Mouse (Mus musculus): Measurements from ENCODE around the gene Aldh3a1.

The Aldh3a1 gene

DNA sequence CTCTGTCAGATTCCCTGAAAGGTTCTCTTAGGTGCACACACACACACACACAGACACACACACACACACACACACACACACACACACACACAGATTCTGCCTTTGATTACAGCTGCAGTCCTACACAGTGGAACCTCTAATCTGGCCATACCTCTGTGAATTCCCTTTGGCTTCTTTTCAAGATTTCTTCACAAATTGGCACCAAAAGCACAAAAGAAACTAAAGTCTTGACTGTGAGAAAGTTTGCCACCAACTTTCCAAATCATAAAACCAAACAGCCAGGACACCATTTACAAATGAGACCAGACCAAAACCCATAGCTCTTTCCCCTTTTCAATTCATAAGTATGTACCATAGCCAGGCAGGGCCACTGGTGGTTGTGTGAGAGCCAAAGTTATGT, 9.4 kb upstream of the Aldh3a1 start:
- DNase-seq, result no peak

DNA sequence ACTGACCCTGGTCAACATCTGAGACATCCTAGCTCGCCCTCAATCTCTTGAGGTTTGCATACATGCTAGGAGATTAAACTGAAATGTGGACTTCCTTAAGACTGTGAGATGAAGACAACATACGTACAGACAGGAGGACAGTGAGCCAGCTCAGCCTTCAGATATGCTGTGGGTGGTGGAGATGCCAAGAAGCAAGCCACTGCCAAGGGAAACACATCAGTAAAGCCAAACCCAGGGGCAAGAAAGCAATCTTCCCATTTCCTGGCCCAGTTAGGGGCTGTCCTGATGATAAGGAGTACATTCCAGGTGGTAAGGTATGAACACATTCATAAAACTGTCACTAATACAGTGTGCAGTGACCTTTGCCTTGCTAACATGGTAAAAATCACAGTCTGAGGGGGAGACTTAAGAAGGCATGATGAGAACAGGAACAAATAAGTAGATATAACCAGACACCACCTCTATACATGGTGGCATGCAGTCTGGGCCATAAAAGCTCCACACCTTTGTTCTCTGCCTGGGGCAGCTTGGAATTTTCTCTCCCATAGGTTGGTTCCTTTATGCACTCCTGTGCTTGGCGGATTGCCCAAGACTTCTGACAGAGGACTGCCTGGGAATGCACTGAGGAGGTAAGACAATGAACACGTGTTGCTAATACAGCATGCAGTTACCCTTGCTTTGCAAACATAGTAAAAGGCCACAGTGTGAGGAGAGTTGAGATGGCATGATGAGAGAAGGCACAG, 7.5 kb upstream of the Aldh3a1 start:
- DNase-seq, result no peak

DNA sequence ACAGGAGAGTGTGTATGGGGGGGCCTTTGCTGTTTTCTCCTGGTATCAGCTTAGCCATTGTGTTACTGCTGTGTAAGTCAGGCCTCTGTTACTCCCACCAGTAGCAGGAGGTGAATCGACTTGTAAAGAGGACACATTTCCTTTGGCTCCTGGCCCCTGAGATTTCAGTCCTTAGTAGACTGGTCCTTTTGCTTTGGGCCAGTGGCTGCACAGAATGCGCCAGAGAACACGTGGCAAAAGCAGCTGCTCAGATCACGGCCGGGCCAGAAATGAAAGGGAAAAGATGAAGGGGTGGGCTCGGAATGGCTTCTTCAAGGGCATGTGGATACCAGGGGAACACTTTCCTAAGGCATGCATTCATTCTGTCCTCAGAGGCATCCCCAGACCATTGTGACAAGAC, 5.2 kb upstream of the Aldh3a1 start:
- no peak for DNase-seq

DNA sequence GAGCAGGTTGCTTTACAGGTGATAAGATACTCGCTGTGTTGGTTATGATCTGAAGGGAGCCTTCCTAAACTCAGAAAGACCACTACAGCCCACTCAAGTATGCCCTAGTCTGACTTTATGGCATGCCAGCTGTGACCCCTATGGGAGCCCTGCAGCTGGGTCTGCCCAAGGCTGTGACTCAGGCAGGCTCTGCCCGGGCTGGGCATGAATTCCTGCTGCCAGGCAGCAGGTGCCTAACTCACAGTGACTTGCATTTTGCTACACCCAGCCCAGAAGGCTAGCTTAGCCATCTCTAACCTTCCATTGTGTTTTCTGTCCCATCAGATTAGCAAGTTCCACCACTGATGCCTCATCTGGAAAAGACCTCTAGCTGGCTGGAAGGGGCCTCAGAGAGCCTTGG, 4.5 kb upstream of the Aldh3a1 start:
- DNase-seq, result no peak

DNA sequence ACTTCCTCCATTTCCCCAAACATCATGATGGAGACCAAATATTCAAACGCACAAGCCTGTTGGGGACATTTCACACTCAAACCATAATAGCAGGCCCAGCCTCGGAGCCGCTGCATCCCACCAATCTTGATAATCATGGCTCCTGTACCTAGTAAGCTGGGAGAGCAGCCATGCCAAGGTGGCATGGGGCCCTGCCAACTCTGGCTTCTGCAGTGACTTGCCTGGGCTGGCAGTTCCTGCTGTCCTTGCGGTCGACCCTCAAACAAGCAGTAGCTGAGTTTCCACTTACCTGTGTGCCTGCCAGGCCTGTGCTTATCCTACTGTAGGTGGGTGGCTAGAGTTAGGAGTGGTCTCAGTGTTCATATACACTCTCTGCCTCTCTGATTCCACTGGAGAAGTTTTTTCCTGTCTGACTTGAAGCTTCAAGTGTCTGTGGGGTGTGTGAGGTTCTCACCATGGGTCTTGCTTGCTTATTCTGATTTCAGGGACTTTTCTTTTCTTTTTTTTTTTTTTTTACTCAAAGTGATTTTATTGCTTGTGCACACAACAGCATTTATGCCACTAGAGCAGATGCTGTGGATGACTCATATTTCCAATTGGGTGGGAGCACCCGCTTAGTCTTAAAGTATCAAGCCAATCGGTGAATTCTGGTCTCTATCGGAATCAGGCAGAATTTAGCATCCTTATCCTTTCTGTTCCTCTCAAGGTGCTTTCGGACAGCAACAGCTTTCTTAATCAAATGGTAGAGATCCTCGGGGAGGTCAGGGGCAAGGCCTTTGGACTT, 2.0 kb upstream of the Aldh3a1 start:
- no peak for DNase-seq

DNA sequence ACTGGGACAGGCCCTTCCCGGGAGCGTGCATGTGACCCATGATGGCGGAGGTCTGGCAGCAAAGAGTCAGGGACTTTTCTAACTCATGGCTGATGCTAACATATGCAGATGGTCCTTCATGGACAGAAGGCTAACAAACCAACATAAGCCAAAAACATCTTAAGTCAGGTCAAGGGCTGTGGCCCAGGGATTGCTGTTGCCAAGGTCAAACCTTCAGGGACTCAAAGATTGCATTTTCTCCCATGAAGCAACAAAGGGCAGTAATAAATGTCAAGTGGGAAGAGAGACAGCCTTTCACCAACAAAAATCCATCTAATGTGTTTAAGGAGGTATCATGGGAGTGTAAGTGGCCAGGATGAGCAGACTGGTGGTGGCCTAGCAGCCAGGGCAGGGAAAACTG, 1.2 kb upstream of the Aldh3a1 start:
- DNase-seq, result peak; percentile 22 to 23

DNA sequence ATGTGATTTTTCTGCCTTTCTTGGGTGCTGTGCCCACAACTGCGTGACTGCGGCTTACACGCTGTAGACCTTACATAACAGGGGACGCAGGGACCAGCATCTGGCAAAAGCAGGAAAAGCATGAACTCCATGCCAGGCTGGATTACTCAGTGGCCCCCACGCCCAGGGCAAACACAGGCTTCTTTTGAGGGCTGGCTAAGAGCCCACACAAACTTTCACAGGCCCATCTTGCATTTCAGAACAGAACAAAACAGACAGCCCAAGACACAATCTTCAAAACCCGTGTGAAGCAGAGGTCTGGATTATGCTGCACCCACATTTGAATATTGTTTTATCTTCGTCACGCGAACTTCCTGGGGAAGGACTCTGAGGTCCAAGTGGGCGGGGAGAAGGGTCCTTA, 979 bp downstream of the Aldh3a1 start:
- peak in 1 of 2 experiments; percentile 10 for DNase-seq

DNA sequence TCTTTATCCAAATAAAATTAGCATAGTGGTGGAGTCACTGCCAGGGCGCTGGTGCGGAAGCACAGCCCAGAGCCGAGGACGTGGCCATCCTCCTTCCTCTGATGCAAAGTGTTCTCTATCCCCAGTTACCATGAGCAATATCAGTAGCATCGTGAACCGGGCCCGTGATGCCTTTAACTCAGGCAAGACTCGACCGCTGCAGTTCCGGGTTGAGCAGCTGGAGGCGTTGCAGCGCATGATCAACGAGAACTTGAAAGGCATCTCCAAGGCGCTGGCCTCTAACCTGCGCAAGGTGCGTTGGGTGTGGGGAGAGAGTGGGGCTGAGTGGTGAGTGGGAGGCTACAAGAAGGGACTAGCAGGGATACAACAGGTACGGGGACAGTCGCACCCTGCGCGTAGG, 4.8 kb downstream of the Aldh3a1 start:
- DNase-seq, result peak in 1 of 2 experiments; percentile 41

DNA sequence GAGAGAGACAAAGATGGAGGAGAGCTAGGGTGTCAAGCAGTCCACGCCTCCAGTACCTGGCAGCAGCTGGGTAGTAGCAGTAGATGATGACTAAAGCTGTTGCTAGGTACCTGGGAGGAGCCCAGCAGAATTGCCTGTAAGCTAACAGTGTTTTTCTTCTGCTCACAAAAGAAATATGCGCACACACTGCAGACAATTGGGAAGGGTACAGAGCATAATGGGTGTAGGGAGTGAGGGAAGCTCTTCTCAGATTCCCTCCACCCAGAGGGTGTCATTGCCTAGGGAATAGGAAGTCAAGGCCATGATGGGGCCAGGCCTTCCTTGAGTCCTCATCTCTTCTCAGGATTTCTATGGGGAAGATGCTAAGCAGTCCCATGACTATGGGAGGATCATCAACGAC, 8.6 kb downstream of the Aldh3a1 start:
- DNase-seq, result no peak

DNA sequence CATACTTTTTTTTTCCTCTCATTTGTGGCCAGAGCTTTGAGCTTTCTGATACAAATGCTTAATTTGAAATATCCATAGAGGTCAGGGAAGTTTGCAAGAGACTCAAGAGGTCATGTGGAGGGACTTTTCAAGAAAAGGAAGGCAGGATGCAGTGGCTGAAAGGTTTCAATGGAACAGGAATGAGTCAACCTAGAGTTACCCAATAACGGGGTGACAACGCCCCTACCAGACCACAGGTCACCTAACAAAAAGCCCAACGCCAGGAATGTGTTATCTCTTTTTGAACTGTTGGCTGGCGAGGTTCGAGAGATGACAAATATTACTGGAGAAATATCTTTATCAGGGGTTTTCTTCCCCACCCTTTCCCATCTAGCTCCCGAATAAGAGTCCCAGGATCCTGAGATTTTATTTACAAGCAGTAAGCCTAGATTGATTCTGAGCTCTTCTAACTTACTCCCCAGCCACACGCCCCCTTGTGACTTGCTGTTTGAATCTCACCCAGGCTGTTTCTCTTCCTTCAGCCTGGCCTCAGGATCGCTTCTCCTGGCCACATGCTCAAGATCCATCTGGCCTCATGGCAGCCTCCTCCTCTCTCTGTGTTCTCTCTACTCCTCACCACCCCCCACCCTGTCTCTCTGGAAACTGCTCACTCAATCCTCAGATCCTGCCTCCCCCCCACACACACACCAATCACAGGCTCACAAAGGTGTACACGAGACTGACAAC, 13.0 kb downstream of the Aldh3a1 start:
- DNase-seq, result no peak

DNA sequence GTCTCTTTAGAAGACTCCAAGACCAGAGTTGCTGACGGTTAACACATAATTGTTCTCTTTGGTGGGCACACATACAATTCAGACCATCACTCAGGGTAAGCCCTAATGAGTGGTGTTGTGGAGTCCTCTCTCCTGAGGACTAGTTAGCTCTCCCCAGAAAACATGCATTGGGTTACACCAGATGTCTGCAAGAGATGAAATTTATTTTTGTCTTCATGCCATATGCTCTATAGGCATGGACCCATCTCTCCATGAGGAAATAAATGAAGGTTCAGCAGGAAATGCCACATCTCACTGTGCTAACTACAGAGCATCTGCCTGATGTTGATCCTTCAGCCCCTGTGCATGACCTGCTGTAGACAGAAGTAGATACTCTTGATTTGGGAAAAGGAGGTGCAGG, 14.7 kb downstream of the Aldh3a1 start:
- DNase-seq, result no peak

DNA sequence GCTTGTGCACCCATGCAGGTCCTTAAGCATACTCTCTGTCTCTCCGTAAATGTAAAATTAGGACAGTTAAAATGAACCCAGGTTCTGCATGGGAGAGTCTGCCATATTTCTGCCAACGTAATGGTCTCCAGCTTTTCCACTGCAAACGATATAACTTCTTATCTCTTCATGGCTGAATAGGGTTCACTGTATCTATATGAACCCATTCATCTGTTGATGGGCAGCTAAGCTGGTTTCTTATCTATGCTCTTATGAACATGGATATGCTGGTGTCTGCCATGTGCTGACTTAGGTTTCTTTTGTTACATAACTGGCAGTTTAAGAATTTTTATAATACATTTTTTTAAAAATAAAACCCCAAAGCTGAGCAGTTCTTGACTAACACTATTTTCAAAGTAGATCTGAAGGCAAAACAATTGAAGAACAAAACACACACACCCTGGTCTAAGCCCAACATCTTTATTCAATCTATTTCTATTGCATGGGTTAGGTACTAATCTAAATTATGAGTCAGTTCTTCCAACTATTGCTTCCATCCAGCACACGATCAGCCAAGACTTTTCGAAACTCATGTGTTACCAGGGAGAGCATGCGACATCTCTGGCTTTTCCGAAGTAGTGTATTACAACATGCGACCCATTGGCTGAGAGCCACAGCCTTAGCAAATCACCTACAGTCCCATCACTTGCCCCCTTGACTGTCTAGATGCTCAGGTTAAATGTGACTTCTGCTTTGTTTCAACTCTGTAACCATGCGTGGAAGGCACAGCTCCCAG, 15.8 kb downstream of the Aldh3a1 start:
- DNase-seq, result no peak

DNA sequence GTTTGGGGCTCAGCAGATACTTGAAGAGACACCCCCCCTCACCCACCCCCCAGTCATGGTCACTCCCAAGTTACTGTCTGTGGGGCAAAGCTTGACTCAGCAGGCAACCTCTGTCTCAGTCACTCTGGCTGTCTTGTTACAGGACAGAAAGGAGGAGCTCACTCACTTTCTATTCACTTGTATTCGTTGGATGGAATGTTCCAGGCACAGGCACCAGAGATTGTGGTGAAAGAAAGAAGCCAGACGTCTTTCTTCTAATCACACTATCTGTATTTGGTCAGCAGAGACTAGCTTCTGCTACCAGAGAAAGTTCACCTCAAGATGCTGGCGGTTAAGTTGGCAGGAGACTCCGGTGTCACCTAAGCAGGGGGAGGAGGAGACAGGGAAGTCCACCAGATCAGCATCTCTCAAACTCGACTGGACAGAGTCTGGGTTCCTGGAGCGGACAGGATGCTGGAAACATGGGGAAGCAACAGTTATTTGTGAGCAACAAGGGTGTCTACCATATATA, 17.0 kb downstream of the Aldh3a1 start:
- DNase-seq, result no peak

DNA sequence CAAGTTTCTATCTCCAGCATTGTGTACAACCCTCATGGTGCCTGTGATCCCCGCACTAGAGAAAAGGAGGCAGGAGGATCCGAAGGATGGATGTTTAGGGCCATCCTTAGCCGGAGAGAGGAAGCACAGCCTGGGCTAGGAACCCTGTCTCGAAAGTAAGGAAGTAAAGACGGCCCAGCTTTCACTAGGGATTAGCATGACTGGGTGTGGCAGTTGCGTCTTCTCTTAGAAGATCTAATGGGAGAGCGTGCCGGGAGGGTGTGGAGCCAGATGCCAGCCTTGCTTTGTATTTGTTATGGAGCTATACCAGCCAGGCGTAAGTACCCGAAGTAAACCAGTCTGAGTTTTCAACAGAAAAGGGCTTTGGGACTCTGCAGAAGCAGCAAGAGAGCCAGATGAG, 17.6 kb downstream of the Aldh3a1 start:
- DNase-seq, result no peak

DNA sequence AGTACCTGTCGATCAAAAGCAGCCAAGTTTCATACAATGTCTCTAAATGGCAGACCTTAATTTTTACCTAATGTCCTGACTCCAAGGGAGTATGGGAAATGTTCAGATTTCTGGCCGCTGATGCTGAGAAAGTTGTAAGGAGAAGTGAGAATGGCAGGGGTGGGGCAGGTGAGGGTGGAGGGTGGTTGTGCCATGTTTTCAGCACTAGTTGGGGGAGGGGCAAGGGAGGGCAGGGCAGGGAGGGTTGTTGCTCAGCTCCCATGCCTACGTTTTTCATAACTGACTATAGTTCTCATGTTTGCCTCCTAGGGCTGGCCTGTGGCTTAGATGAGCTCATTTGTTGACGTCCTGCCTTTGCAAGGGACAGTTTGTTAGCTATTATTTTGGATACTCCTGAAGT, 18.2 kb downstream of the Aldh3a1 start:
- no peak for DNase-seq

DNA sequence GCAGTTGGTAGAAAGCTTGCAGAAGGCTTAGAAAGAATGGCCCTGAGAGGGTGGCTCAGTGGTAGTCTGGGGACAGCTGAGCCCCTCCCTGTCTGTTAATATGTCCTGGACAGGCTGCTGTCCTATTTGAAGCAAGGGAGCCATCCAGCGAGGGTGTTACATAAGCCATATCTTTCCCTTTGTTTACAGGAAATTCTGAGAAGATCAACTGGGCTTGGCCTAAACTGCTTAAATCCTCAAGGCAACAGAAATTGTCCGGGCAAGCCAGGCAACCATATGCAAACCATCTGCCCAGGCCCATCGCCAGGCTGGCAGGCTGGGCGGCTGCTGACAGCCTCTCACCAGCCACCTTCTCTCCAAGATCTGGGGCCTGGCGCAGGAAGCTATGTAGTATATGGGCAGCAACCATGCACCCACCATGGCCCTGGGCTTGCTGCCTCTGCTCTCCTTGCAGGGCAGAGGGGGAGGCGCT, 18.6 kb downstream of the Aldh3a1 start:
- no peak for DNase-seq

DNA sequence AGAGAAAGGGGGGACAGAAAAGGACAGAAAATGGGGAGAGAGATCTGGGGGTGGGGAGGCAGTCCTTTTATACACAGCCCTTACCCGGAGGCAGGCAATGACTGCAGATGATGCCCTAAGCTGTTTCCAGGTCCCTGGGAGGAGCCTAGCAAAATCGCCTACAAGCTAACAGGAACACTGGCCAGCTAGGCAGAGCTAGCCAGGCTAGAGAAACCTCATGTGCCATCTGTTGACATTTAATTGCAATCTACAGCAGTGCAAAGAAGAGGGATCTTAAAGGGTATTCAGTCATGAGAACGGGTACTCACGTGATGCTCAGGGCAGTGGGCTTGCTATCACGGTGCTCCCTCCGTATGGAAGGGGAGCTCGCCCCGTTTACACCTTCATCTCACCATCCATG, 20.5 kb downstream of the Aldh3a1 start:
- no peak for DNase-seq

DNA sequence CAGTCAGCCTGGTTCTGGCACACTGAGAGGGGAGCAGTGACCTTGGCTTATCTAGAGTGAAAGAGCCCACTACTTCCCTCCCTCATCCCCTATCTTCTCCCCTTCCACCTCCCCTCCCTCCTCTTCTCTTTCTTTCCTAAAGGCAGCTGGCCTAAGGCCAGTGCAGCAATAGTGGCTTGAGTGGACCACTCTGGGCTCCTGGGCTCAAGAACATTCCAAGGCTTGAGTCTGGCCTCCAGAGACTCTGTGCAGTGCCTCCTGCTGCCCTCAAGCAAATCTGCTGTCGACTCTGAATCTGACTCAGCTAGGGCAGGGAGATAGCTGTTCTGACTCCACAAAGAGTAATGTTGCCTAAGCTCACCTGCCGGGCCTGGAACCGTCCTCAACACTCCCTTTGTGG, 21.1 kb downstream of the Aldh3a1 start:
- no peak for DNase-seq

DNA sequence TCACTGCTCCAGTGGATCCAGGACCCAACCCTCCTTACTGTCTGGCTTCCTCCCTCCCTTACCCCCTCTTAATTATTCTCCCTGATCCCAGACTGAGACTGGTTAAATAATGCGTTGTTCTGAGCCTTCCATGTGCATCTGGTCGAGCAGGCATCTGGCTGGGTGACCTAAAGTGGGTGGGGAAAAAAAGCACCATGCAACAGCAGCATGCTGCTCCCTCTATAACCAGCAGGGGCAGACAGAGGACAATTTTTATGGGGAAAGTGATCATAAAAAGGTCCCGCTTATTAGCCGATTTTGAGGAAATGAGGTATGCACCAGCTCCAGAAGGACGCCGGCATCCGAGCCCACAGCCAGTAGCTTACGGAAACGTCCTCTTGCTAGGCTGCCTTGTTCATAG, 24.0 kb downstream of the Aldh3a1 start:
- DNase-seq, result peak; percentile 55 to 78

DNA sequence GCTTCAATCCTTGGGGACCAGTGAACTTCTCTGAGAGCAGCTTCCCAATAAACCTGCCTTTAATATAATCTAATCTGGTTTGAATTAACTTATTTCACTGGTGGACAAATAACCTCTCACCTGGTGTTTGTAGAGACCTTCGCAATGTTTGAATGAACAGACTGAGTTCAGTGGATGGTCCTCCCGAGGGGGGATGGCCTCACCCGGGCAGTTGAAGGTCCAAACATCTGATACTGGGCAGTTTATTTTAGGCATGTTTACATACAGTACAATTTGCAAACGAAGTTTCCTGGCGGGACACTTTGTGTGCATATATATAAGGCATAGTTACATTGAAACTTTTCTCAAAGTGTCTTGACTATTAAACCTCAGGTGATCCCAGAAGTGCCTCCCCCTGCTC, 26.8 kb downstream of the Aldh3a1 start:
- no peak for DNase-seq

DNA sequence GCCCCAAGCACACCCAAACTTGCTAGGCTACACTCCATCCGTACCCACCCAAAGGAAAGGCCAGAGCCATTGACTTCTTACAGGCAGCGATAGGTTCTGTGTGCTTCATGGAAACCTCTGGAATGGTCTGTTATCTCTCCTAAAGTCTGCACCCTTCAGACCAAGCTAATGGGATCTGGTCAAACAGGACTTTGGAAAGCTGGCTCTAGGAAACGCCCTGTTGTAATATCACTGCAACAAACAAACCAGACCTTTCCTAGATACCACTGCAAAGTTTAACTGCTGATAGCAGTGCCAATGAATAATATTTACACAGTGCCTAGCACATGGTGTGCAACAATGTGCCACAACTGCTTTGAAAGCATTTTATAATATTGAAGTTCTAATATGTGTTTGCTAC, 28.7 kb downstream of the Aldh3a1 start:
- DNase-seq, result no peak

DNA sequence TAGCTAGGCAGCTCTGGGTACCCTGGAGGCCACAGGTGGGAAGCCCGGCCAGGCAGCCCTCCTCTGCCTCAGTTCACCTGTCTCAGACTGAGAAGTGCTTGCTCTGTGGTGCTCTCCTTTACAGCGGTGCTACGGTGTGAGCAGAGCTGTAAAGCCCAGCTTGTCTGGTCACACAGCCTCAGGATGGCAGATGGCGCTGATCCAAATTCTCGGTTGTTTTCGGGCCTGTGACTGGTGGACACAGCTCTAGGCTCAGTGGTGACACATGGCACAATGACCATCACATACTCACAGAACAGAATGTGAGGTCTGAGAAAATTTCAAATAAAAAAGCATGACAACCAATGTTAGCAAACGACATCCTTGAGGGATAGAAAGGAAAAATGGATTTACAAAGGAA, 37.1 kb downstream of the Aldh3a1 start:
- no peak for DNase-seq

DNA sequence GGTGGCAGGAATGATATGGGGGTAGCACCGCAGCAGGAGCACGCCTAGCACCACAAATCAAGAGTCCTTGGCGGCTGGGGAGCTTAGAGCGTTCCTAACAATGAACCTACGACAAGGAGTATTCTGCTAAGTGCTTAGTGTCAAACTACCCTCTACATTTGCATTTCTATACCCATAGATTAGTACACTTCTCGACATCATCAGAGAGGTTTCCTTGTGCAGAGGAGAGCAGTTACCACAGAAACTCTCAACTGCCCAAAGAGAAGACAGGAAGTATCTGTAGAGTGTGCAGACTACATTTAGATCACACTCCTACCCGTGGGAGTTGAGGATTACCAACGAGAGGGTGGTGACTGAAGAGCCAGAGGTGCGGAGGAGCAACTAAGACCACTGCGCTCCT, 44.4 kb downstream of the Aldh3a1 start:
- DNase-seq, result no peak
